Mouse (Mus musculus): Measurements from ENCODE around the gene D11Wsu47e. TPM values are rescaled to one million over a fixed set of nuclear protein-coding genes. Genes with fewer than 3 reads are reported as not detected.

D11Wsu47e gene
- polyA plus RNA-seq, 1 experiment = 3.6 TPM

DNA sequence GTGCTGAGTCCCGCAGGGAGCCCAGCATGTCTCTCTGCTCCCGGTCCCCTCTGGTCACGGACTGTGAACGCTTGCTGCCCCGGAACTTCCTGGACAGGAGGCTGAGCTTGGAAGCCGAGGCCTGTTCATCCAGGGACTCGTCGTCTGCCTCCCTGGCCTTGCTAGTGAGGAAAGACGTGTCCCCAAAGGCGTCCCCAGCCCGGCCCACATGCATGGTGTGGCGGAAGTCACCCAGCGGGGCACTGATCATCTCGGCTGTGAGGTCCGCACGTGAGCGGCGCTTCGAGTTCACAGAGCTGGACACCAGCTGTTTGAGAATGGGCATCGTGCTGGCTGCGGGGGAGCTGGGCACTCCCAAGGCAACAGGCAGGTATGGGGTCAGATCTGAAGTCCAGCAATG lies 45.0 kb downstream of the D11Wsu47e start:
- H3K4me3 ChIP-seq (ENCODE audit: insufficient read depth, low read depth, low read length) = no peak overlapping the region
- peaks cover 45% of the 10 kb centered on the region for H3K4me1 ChIP-seq (ENCODE audit: control insufficient read depth, insufficient read depth, insufficient read length, low read length)
- no peak overlapping the region for H3K27ac ChIP-seq (replicated peaks; ENCODE audit: low read depth, low read length)

DNA sequence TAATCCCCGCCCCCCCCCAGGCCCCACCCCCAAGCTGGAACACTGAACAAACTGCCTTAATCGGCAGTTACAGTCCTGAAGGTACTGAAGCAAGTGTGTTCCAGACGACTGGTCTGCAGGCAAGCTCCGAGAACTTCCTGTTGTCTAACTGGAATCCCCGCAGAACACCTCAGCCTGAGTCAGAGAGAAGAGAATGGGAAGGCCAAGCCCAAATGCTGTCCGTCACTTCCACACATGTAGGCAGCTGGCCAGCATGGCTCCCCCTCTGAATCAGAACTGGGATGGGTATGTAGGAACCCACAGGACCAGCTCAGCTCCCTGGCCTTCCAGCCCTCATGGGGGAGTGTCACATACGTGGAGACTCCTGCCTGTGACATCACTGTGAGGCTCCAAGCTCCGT lies 45.7 kb downstream of the D11Wsu47e start:
- Histone ChIP-seq H3K4me1 (ENCODE audit: control insufficient read depth, insufficient read depth, insufficient read length, low read length) (peaks cover 51% of the 10 kb centered on the region), H3K27ac (replicated peaks; ENCODE audit: low read depth, low read length) (peak overlapping the region; percentile 39; the same call in 1 of the 2 replicates), H3K4me3 (ENCODE audit: insufficient read depth, low read depth, low read length) (no peak overlapping the region)

DNA sequence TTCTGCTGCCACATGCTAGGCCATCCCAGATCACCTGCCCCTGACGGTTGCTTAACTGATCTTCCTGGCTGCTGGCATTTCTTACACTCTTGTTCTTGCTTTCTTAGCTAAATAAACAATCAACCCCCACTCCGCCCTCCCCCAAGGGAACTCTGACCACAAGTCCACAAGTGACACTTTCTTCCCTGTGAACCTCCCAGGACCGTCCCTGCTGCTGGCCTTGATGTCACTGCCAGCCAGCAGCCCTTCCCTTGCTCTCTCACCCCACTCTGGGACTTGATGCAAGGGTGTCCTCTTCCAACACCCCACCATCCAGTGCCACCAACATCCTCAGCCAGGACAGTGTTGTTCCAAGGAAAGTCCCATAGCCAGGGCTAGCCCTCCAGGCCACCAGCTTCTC lies 46.7 kb downstream of the D11Wsu47e start:
- no peak overlapping the region for H3K27ac ChIP-seq (replicated peaks; ENCODE audit: low read depth, low read length)
- H3K4me3 ChIP-seq (ENCODE audit: insufficient read depth, low read depth, low read length) = no peak overlapping the region
- peaks cover 56% of the 10 kb centered on the region for H3K4me1 ChIP-seq (ENCODE audit: control insufficient read depth, insufficient read depth, insufficient read length, low read length)

DNA sequence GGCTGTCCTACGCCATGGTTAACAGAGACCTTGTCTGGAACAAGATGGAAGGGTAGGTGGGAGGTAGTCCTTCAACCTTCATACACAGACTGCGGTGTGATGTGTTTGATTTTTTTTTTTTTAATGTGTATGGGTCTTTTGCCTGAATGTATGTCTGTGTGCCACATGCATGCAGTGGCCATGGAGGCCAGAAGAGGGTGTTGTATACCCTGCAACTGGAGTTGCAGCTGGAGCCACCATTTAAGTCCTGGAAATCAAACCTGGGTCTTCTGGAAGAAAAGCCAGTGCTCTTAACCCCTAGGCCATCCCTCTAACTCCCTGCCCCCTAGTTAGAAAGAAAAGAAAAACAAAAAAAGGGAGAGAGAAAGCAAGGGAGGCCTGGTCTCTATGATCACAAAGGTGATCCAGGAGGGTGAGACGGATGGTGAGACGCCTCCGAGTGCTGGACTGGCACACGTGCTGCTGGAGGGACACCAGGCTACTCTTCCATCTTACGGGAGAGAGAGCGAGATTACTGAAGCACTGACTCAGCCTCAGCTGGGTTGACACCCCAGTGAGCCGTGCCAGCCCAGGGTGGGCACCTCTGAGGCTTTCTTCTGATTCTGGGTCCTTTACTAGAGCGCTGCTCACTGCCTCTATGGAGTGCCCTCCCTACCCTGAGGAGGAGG lies 47.9 kb downstream of the D11Wsu47e start:
- Histone ChIP-seq H3K4me1 (ENCODE audit: control insufficient read depth, insufficient read depth, insufficient read length, low read length) (peaks cover 56% of the 10 kb centered on the region), H3K4me3 (ENCODE audit: insufficient read depth, low read depth, low read length) (no peak overlapping the region), H3K27ac (replicated peaks; ENCODE audit: low read depth, low read length) (no peak overlapping the region)

DNA sequence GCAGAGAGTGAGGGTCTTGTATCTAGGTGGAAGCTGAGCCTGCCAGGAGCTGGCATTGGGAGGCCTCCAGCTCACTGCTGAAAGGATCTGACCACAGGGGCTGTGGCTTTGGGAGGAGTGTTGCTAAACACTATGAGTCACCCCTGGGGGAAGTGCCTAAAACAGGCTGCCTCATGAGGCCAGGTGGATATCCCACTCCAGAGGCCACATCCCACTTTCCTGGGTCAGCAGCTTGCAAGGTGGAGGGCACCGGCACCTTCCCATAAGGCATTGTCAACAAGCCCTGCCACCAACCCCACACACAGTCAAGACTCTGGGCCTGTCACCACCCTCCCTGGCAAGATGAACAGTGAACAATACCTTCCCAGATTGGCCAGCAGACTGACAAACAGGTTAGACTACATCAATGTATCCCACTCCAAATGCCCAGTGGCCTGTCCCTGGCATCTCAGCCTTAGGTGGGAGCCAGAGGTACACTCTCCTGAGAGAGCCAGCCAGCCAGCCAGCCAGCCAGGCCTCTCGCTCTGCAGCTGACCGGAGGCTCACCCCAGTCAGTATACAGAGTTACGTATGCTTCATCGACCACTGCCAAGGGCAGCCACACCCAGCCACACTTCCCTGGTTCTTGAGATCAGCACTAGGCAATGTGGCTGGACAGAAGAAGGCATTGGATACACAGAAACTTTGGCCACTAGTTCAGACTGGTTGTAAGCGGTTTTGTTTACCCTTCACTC lies 49.6 kb downstream of the D11Wsu47e start:
- H3K4me3 ChIP-seq (ENCODE audit: insufficient read depth, low read depth, low read length) = no peak overlapping the region
- H3K27ac ChIP-seq (replicated peaks; ENCODE audit: low read depth, low read length) = 0 out of 2 replicates have a peak overlapping the region, but pooled peaks have one; percentile 31
- peaks cover 57% of the 10 kb centered on the region for H3K4me1 ChIP-seq (ENCODE audit: control insufficient read depth, insufficient read depth, insufficient read length, low read length)

DNA sequence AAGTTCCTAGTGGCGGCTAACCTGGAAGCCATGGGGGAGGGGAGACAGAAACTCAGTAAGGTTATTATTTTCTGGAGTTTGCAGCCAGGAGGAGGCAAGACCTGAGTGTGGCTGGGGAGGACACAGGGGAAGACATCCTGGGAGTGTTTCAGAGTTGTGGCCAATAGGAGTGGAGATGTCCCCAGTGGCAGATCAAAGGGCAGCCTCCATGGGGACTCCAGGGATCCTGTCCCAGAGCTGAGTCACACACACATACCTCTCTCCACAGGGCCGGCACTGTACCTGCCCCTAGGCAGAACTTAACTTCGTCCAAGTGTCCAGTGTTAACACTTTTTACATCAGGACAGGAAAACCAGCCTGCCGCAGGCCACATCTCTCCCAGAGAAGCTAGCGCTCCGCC lies 50.9 kb downstream of the D11Wsu47e start:
- H3K27ac ChIP-seq (replicated peaks; ENCODE audit: low read depth, low read length) = no peak overlapping the region; the same call in 1 of the 2 replicates
- no peak overlapping the region for H3K4me3 ChIP-seq (ENCODE audit: insufficient read depth, low read depth, low read length)
- H3K4me1 ChIP-seq (ENCODE audit: control insufficient read depth, insufficient read depth, insufficient read length, low read length) = peaks cover 65% of the 10 kb centered on the region

DNA sequence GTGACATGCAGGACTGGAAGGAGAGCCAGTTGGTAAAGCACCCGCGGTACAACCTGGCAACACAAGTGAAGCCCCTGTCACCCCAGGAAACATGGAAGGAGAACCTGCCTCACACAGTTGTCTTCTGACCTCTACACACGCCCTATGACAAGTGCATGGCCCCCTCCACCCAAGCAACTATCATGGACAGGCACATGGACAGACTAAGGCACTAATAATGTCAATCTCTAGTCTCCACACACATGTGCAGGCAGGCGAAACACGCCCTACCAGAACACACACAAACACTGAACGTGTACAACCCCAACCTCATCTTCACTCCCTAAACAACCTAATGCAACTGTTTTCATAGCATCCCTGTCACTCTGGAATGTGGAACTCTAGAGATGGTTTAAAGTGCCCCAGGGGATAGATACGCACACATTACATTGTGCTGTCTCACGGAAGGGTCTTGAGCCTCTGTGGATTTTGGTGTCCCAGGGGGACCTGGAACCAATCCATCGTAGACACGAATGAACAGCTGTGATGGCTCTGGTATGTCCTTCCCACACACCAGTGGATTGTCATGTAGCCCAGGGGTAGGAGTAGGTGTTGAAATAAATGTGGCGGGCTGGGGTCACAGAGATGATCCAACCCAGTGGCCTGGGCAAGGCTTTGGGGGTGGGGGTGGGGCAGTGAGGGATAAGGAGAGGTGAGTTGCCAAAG lies 52.8 kb downstream of the D11Wsu47e start:
- Histone ChIP-seq H3K27ac (replicated peaks; ENCODE audit: low read depth, low read length) (peak overlapping the region; percentile 12; the same call in 1 of the 2 replicates), H3K4me3 (ENCODE audit: insufficient read depth, low read depth, low read length) (no peak overlapping the region), H3K4me1 (ENCODE audit: control insufficient read depth, insufficient read depth, insufficient read length, low read length) (peaks cover 59% of the 10 kb centered on the region)

DNA sequence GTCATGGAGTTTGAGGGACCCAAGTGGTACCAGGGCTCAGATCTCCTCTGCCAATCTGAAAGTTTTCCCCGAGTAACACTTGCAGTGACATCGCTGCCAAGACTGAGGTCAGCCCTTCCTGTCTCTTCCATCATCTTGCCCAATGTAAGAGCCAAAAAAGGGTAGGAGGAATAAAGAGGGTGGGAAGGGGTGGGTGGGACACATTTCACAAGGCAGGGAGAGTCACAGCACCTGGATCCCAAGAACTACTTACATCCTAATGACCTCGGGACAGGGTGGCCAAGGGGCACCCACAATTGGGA lies 53.3 kb downstream of the D11Wsu47e start:
- 0 out of 2 replicates have a peak overlapping the region, but pooled peaks have one; percentile 12 for H3K27ac ChIP-seq (replicated peaks; ENCODE audit: low read depth, low read length)
- H3K4me1 ChIP-seq (ENCODE audit: control insufficient read depth, insufficient read depth, insufficient read length, low read length) = peaks cover 55% of the 10 kb centered on the region
- H3K4me3 ChIP-seq (ENCODE audit: insufficient read depth, low read depth, low read length) = no peak overlapping the region

DNA sequence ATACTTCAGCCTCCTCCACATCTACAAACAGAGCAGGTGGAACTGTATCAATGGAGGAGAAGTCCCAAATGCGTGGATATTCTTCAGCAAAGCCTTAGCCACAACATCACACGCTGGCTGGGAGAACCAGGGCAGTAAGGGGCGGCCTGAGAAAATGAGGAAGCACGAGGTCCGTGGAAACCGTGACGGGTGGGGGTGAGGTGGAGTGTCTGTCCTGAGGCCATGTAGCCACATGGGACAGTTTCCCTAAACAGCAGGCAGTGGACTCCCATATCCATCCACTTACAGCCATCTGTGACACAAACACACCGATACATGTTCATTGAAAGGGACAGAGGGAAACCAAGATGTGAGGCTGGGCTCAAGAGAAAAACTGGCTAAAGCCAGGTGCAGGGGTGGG lies 53.7 kb downstream of the D11Wsu47e start:
- no peak overlapping the region for H3K4me3 ChIP-seq (ENCODE audit: insufficient read depth, low read depth, low read length)
- peaks cover 54% of the 10 kb centered on the region for H3K4me1 ChIP-seq (ENCODE audit: control insufficient read depth, insufficient read depth, insufficient read length, low read length)
- H3K27ac ChIP-seq (replicated peaks; ENCODE audit: low read depth, low read length) = 0 out of 2 replicates have a peak overlapping the region, but pooled peaks have one; percentile 5

DNA sequence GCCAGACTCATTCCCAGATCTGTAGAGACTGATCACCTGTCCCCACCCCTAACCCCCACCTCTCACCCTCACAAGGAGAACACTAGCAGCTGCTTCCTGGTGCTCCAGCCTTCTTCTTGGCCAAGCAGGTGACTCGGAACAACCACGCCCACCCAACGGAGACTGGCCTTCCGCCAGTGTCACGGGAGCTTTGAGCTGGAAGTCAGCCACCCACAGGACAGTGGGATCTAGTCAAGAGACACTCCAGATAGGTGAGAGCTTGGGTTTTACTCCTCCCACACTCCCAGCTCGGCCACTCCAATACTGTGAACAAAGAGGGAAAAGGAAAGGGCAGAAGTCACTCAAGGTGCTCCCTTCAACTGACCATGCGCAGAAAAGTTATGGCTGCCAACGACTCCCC lies 55.0 kb downstream of the D11Wsu47e start:
- peaks cover 42% of the 10 kb centered on the region for H3K4me1 ChIP-seq (ENCODE audit: control insufficient read depth, insufficient read depth, insufficient read length, low read length)
- H3K27ac ChIP-seq (replicated peaks; ENCODE audit: low read depth, low read length) = no peak overlapping the region
- H3K4me3 ChIP-seq (ENCODE audit: insufficient read depth, low read depth, low read length) = no peak overlapping the region

DNA sequence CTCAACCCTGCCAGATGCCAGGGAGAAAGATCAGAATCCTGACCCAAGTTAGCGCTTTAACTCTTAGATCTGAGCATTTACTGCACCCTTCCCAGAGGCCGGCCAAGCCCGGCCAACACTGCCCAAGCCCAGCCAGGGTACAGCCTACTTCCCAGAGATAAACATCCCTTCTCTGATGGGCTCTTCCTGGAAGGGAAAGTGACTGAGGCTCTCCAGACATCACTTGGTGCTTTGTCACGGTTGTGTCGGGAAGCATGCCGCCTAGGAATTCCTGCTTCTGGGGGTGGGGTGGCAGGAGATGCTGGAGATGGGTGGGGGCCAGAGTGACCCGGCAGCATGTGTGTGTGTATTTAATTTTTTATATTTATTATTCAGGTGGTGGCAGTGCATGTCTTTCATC lies 55.9 kb downstream of the D11Wsu47e start:
- Histone ChIP-seq H3K4me1 (ENCODE audit: control insufficient read depth, insufficient read depth, insufficient read length, low read length) (peaks cover 34% of the 10 kb centered on the region), H3K27ac (replicated peaks; ENCODE audit: low read depth, low read length) (no peak overlapping the region), H3K4me3 (ENCODE audit: insufficient read depth, low read depth, low read length) (no peak overlapping the region)

DNA sequence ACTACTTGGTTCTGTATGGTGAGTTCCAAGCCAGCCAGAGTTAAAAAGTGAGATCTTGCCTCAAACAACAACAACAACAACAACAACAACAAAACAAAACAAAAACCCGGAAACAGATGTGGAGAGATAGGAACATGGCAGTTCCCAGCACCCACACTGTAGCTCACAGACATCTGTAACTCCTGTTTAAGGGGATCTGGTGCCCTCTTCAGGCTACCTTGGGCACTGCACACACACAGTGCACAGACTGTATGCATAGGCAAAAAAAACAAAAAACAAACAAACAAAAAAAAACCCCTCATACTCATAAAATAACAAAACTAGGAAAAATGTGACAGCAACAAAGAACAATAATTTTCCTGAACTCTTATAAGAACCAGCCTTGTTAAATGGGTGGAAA lies 58.8 kb downstream of the D11Wsu47e start:
- Histone ChIP-seq H3K4me1 (ENCODE audit: control insufficient read depth, insufficient read depth, insufficient read length, low read length) (peaks cover 30% of the 10 kb centered on the region), H3K4me3 (ENCODE audit: insufficient read depth, low read depth, low read length) (no peak overlapping the region), H3K27ac (replicated peaks; ENCODE audit: low read depth, low read length) (no peak overlapping the region)

Other genes with a start within 250 kb of the D11Wsu47e start
- not detected in 2 replicates for gene Sstr2, start 65.1 kb upstream of the D11Wsu47e start, polyA plus RNA-seq (2012; ENCODE audit: insufficient read depth, insufficient read length, missing spikeins)
- gene Cog1, start 35.2 kb upstream of the D11Wsu47e start, polyA plus RNA-seq (2012; ENCODE audit: insufficient read depth, insufficient read length, missing spikeins) = 16.7 and 19.4 TPM in 2 replicates
- 6.5 and 7.0 TPM in 2 replicates for gene Slc39a11, start 34.3 kb upstream of the D11Wsu47e start, polyA plus RNA-seq (2012; ENCODE audit: insufficient read depth, insufficient read length, missing spikeins)
- 17.2 and 20.3 TPM in 2 replicates for gene Fam104a, start 257 bp upstream of the D11Wsu47e start, polyA plus RNA-seq (2012; ENCODE audit: insufficient read depth, insufficient read length, missing spikeins)
- gene Cpsf4l, start 25.6 kb downstream of the D11Wsu47e start, polyA plus RNA-seq (2012; ENCODE audit: insufficient read depth, insufficient read length, missing spikeins) = not detected in 2 replicates
- gene Cdc42ep4, start 67.5 kb downstream of the D11Wsu47e start, polyA plus RNA-seq (2012; ENCODE audit: insufficient read depth, insufficient read length, missing spikeins) = 8.7 and 16.3 TPM in 2 replicates